Mouse (Mus musculus): ENCODE results near the gene Smarca2.
"Not testable (repeated sequence)": the region's sequence is repeated elsewhere in the genome, so short reads cannot be mapped to it uniquely, and the experiment has no call there.

The Smarca2 gene

GRCm38 (mm10) chr19:26616271-26616670 lies 11.4 kb downstream of the Smarca2 start:
- DNase-seq (ENCODE audit: low spot score in 2 of 2): no peak

- DNase-seq (ENCODE audit: low spot score in 2 of 2): no peak
Measured at GRCm38 (mm10) chr19:26617287-26617686, 12.4 kb downstream of the Smarca2 start.

- DNase-seq (ENCODE audit: low spot score in 2 of 2): no peak
Measured at GRCm38 (mm10) chr19:26630712-26631235, 25.9 kb downstream of the Smarca2 start.

GRCm38 (mm10) chr19:26632228-26632627 lies 27.4 kb downstream of the Smarca2 start:
- DNase-seq (ENCODE audit: low spot score in 2 of 2): no peak

GRCm38 (mm10) chr19:26640556-26640955 lies 35.7 kb downstream of the Smarca2 start:
- no peak for DNase-seq (ENCODE audit: low spot score in 2 of 2)

- DNase-seq (ENCODE audit: low spot score in 2 of 2): no peak
Measured at GRCm38 (mm10) chr19:26641269-26641668, 36.4 kb downstream of the Smarca2 start.

- DNase-seq (ENCODE audit: low spot score in 2 of 2): no peak
Measured at GRCm38 (mm10) chr19:26643011-26643410, 38.2 kb downstream of the Smarca2 start.

GRCm38 (mm10) chr19:26643936-26644335 lies 39.1 kb downstream of the Smarca2 start:
- DNase-seq (ENCODE audit: low spot score in 2 of 2): no peak

GRCm38 (mm10) chr19:26645016-26645415 lies 40.2 kb downstream of the Smarca2 start:
- no peak for DNase-seq (ENCODE audit: low spot score in 2 of 2)

- DNase-seq (ENCODE audit: low spot score in 2 of 2): no peak
Measured at GRCm38 (mm10) chr19:26646128-26646527, 41.3 kb downstream of the Smarca2 start.

- no peak for DNase-seq (ENCODE audit: low spot score in 2 of 2)
Measured at GRCm38 (mm10) chr19:26650585-26651273, 45.9 kb downstream of the Smarca2 start.

GRCm38 (mm10) chr19:26658324-26658723 lies 53.5 kb downstream of the Smarca2 start:
- DNase-seq (ENCODE audit: low spot score in 2 of 2): no peak

GRCm38 (mm10) chr19:26659976-26660375 lies 55.1 kb downstream of the Smarca2 start:
- no peak for DNase-seq (ENCODE audit: low spot score in 2 of 2)

GRCm38 (mm10) chr19:26661198-26661597 lies 56.3 kb downstream of the Smarca2 start:
- no peak for DNase-seq (ENCODE audit: low spot score in 2 of 2)

- no peak for DNase-seq (ENCODE audit: low spot score in 2 of 2)
Measured at GRCm38 (mm10) chr19:26666303-26666702, 61.5 kb downstream of the Smarca2 start.

GRCm38 (mm10) chr19:26670089-26670488 lies 65.2 kb downstream of the Smarca2 start:
- no peak for DNase-seq (ENCODE audit: low spot score in 2 of 2)

- DNase-seq (ENCODE audit: low spot score in 2 of 2): not testable (repeated sequence)
Measured at GRCm38 (mm10) chr19:26671413-26671812, 66.6 kb downstream of the Smarca2 start.

GRCm38 (mm10) chr19:26675917-26676316 lies 71.1 kb downstream of the Smarca2 start:
- DNase-seq (ENCODE audit: low spot score in 2 of 2): no peak

GRCm38 (mm10) chr19:26678543-26678942 lies 73.7 kb downstream of the Smarca2 start:
- no peak for DNase-seq (ENCODE audit: low spot score in 2 of 2)

GRCm38 (mm10) chr19:26679674-26680073 lies 74.8 kb downstream of the Smarca2 start:
- no peak for DNase-seq (ENCODE audit: low spot score in 2 of 2)

- no peak for DNase-seq (ENCODE audit: low spot score in 2 of 2)
Measured at GRCm38 (mm10) chr19:26681549-26681948, 76.7 kb downstream of the Smarca2 start.

- DNase-seq (ENCODE audit: low spot score in 2 of 2): no peak
Measured at GRCm38 (mm10) chr19:26682130-26682529, 77.3 kb downstream of the Smarca2 start.

- no peak for DNase-seq (ENCODE audit: low spot score in 2 of 2)
Measured at GRCm38 (mm10) chr19:26682731-26683130, 77.9 kb downstream of the Smarca2 start.

GRCm38 (mm10) chr19:26683731-26684130 lies 78.9 kb downstream of the Smarca2 start:
- DNase-seq (ENCODE audit: low spot score in 2 of 2): no peak
